Mouse (Mus musculus) spleen, adult 2 months (tissue): ENCODE measurements around the gene Snap47.

Experiments used
- CTCF ChIP-seq: fragments of 200-500 bp; IDR thresholded peaks from 2 replicates; pipeline ENCODE4 v1.5.1; 2011; ENCODE audit warnings: mild to moderate bottlenecking, inconsistent platforms; ENCODE audit not compliant: insufficient read depth, insufficient read length, insufficient replicate concordance; ENCODE audit errors: extremely low read depth
- POLR2A ChIP-seq: fragments of 200-500 bp; IDR thresholded peaks from 2 replicates; pipeline ENCODE4 v1.6.1; 2011; ENCODE audit warnings: low read depth, low read length, inconsistent platforms

GRCm38 (mm10) chr11:59429959-59430358 is 21.0 kb downstream of the Snap47 start:
- TF ChIP-seq CTCF, result no peak
- TF ChIP-seq POLR2A, result no peak
